Mouse (Mus musculus): ENCODE measurements around the gene Tubd1.

- no peak for TF ChIP-seq CTCF (IDR thresholded peaks at IDR 0.05; ENCODE audit: low read depth, low read length)
- TF ChIP-seq POLR2A (IDR thresholded peaks at IDR 0.05; ENCODE audit: borderline replicate concordance, low read depth, low read length), result no peak
These were observed 33.5 kb downstream of the Tubd1 start for GRCm38 (mm10) chr11:86578106-86578808.

All from bone marrow macrophage, adult 2 months (primary cell).